Mouse (Mus musculus) ZHBTc4 (cell line): Measurements from ENCODE around the gene Sh3tc1.

ENCODE experiments used
- DNase-seq: peaks from one replicate; pipeline ENCODE4 v3.0.0-alpha.2; 2011; ENCODE audit warnings: low read depth, low spot score

Sh3tc1 gene

GRCm38 (mm10) chr5:35739536-35740278, at the start of gene Sh3tc1:
Gene Sh3tc1, minus strand, starts transcription at chr5:35739987.
- peak; percentile 93 for DNase-seq

DNA sequence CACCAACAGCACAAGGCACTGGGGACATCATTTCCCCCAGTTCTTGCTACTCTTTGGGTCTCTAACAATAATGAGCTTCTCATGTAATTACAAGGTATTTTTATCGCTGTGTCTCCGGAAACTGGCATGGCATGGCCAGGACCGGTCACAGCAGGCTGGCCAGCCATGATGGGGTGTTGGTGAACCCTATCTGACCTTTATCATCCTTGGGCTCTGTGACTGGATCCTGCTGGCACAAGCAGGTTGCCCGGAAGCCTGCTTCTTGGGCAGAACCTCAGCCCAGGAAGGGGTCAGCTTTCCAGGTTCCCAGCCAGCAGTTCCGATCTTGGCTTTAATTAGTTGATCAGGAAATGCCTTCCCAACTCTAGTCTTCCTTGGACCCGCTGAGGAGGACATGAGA, 48.9 kb upstream of the Sh3tc1 start:
- DNase-seq = no peak

- DNase-seq = no peak
Observed at GRCm38 (mm10) chr5:35787847-35788246, 48.1 kb upstream of the Sh3tc1 start.

GRCm38 (mm10) chr5:35785853-35786252, 46.1 kb upstream of the Sh3tc1 start:
- peak; percentile 65 for DNase-seq

DNA sequence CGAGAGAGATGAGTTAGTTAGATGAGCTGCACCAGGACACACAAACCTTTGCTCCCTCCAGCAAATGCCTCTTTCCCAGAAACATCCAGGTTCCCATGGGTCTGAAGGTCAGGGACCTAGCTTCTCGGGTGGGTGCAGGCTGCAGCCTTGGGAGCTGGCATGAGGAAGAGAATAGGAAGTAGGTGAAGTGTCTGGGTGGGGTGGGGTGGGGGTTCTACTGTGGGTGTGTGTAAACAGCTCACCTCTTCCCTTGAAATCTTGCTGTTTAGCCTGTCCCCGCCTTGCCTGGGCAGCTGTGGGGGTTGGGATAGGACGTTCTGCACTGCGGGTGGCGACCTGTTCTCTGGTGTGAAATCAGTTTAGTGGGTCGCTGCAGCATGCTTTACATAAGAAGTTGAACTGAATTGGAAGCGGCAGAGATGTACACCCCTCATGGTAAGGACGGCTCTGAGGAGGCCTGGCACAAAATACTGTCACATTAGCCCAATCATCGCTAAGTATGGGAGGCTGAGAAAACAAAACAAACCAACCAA, 42.9 kb upstream of the Sh3tc1 start:
- peak; percentile 45 for DNase-seq

DNA sequence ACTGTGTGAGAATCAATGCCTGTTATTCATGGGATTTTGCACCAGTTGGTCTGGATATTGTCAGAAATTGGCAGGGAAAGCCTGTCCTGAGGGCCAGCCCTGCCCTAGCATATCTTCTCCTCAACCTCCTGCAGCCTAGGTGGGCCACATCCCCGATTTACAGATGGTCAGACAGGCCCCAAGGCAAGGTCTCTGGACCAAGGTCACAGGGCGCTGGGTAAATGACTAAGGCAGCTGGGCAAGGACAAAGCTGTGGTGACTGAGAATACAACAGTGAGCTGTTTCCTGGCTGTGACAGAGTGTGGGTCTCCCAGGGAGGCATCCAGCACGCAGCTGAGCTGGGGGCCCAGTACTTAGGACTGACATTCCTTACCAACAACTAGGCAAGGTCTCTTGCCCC, 41.3 kb upstream of the Sh3tc1 start:
- DNase-seq = no peak

- DNase-seq = no peak
Observed at GRCm38 (mm10) chr5:35774137-35774424, 34.3 kb upstream of the Sh3tc1 start.

GRCm38 (mm10) chr5:35773274-35774136, 33.7 kb upstream of the Sh3tc1 start:
- DNase-seq = no peak

DNA sequence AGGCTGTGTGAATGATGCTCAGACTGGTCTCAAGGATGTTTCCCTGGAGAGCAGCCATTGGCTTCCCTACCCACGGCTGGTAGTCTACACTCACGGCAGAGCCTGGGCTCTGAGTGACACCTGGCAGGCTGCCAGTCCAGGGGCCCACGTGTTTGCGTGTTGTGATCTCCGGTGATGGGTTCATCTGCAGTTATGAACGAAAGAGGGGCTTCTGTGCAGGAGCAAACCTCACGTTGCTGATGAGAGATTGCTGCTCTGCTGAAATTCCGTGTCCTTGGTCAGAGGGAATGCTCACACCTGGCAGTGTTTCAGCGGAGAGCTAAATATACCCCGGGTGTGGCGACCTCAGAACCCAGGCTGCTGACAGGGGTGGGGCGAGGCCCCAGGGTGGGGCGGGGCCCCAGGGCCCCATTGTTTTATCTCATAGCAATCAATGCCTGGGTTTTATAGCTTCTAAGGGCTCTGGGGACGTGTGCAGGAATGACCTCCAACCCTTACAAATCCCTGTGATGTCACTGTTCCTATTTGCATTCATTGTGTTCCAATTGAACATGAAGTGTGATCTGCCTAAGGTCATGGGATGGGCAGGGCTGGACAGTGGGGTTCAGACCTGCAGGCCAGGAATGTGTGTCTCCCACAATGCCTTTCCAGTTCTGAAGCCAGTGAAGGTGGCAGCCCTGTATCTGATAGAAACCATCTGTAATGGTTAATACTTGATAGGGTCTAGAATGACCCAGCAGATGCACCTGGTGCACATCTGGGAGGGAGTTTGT, 31.3 kb upstream of the Sh3tc1 start:
- peak; percentile 92 for DNase-seq

- peak; percentile 65 for DNase-seq
Observed at GRCm38 (mm10) chr5:35770246-35770645, 30.5 kb upstream of the Sh3tc1 start.

- no peak for DNase-seq
Observed at GRCm38 (mm10) chr5:35768997-35769396, 29.2 kb upstream of the Sh3tc1 start.

- peak; percentile 65 for DNase-seq
Observed at GRCm38 (mm10) chr5:35768525-35768924, 28.7 kb upstream of the Sh3tc1 start.

GRCm38 (mm10) chr5:35765909-35766308, 26.1 kb upstream of the Sh3tc1 start:
- DNase-seq = no peak

GRCm38 (mm10) chr5:35762850-35763249, 23.1 kb upstream of the Sh3tc1 start:
- DNase-seq = no peak

GRCm38 (mm10) chr5:35762388-35762787, 22.6 kb upstream of the Sh3tc1 start:
- no peak for DNase-seq

DNA sequence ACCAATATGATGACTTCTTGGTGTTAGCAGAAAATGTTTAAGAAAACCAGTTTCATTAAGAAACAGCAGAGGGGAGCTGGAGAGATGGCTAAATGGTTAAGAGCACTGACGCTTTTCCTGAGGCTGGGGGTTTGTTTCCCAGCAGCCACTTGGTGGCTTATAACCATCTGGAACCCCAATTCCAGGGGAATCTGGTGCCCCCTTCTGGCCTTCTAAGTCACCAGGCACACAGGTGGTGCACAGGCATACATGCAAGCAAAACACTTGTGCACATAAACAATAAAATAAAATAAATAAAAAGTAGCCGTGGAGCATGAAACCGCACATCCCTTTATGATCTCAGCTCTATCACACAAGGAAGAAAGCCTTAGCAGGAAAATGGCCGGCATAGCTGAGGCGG, 21.5 kb upstream of the Sh3tc1 start:
- DNase-seq = peak; percentile 46

DNA sequence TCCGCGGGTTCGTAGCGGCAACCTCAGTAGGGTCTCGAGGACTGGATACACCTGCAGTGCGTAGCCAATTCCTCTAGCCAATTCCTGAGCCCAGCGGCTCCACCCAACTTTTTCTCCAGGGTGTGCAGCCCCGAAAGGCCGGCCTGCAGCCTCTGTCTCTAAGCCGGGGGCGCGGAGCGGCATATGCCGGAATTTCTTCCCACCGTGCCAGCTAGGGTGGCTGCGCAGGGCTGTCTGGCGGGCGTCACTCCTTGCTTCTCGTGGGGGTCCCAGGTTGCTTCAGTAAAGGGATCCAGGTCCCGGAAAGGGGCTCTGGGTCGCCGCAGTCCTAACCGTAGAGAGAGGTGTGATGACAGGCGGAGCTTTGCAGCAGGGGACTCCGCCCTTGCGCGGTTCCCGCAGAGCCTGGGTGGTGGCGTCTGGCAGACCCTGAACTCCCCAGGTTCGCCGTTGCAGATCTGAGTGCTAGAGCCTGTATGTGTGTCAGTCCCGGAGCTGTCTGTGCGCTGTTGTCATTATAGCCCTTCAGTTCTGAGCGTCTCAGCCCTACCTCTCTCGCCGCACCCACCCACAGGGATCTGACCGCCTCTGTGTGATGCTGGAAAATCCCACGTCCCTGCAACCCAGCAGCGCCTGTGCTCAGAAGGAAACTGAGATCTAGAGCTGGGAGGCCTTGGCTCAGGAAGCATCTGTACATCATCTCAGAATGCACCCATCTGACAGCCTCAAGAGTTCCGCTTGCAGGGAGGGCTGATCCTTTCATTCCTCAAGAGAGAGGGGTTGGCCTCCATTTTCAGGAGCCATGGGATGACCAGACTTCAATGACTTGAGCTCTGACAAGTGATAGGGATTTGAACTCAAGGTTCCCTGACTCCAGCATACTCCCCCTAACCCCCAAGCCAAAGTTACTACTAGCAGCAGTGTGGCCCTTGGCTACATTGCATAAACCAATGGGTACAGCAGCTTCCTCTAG, 18.6 kb upstream of the Sh3tc1 start:
- DNase-seq = peak; percentile 74

GRCm38 (mm10) chr5:35757639-35758001, 17.8 kb upstream of the Sh3tc1 start, which contains the start of gene Ablim2:
Gene Ablim2, plus strand, starts transcription at chr5:35757880.
- DNase-seq = peak; percentile 99

- peak; percentile 51 for DNase-seq
Observed at GRCm38 (mm10) chr5:35756997-35757638, 17.3 kb upstream of the Sh3tc1 start.

GRCm38 (mm10) chr5:35756020-35756419, 16.2 kb upstream of the Sh3tc1 start:
- no peak for DNase-seq
